Mouse (Mus musculus): ENCODE results near the gene Cttnbp2nl. TPM values are rescaled to one million over a fixed set of nuclear protein-coding genes. Genes with fewer than 3 reads are reported as not detected.

The Cttnbp2nl gene
- polyA plus RNA-seq (2017; shearing (Covaris generic)) = not detected

DNA sequence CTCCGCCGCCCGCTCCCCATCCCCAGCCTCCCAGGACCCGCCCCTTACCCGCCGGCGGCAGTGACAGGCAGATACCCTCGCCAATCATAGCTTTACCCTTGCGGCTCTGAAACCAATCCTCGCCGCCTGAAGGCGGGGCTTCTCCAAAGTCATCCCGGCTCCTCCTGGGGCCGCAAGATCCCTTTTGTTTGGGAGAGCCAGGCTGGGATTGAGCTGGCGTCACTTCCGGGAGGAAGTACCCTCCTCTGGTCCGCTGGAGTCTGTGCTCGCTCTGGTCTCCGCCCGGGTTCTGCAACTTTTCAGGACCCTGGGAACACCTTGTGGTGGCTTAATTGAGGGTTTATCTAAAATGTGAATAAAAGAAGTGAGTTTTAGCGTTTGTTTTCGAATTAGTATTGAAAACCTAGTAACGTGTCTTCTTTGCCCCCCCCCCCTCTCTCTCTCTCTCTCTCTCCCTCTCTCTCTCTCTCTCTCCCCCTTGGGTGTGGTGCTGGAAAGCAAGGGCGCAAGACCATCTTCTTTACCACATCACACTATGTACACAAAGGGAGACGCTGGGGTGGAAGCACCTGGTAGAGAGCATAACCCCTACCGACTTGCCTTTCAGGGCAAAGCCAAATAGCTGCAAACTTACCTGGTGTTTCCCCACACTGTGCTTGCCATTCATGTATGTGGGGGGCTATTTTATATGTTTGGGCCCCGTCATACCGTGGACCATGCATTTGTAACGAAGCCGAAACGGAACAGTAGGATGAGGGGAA, at the start of gene Cttnbp2nl:
Gene Cttnbp2nl (minus strand): TSS at position 210 of the 761 bp plus-strand sequence.
- peak; percentile 94 for ATAC-seq

DNA sequence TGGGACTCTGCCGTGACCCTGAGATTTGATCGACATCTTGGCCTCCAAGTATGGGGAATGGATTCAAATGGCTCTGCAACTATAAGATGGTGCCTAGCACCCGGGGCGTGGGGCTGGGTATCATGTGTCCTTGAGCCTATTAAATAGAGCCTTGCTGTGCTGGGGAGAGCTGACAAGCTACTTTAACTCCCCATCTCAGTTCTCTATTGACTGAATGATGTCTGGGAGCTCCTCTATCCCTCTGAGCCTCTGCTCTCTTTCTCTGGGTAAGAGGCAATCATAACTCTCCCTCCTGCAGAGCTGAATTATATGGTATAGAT, 47.3 kb upstream of the Cttnbp2nl start:
- no peak for ATAC-seq

DNA sequence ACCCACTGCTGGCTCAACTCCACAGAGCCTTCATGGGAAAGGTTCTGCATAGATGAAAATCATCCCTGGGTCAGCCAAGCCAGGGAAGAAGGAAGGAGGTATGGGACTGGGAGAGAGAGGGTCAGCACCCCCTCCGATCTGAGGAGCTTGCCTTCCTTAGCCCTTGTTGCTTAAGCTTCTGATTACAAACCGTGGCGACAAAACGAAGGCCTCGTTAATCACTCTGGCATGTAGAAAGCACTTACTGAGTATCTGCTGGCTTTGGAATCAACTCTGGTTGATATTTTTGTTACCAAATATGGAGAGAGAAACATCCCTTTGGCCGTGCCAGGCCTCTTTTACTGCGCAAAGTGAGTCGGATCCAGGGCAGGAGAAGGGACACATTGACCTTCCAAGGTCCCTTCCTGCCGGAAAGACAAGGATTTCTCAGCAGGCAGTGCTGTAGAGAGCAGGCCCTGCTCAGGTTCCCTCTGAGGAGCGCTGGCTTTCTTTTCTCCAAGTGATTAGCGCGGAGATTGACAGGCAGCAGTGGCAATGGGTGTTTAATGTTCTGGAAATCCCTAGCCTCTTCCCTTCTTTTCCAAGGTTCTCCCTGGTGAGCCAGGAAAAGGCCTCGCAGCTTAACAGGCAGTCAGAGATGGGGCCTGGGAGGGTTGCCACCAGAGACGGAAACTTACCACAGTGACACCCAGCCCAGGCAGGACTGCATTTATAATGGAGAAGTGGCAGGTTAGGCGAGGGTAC, 46.8 kb upstream of the Cttnbp2nl start:
- no peak for ATAC-seq

DNA sequence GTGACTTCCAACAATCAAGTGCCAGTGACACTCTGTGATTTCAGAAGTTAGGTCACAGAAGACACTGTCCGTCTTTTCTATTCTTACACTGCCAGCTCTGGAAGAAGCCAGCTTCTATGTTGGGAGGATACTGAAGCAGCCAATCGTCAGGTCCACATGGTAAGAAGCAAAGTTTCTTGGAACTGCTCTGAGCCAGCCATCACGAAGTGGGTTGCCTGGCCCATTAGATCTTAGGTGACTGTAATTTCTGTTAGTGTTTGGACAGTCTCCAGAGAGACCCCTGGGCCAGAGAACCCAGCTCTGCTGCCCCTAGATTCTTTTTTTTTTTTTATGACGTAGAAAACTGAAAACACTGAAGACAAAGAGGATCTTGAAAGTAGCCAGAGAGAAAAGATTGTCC, 44.6 kb upstream of the Cttnbp2nl start:
- ATAC-seq = no peak

DNA sequence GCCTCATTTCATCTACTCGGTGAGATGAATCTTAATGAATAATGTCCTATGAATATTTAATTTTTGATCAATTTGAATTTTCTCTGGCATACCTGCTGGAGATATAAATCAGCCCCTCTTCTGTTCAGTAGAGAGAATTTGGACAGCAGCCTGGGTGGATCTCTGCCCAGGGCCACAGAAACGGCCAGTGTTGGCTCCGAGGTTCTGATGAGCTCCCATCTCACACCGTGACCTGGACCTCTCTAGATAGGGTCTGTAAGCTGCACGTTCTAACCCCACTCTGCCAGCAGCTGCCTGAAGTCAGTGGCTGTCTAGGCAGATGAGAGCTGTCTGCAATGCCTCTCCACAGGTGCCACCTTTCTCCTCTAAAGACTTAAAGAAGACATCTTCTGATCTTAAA, 42.1 kb upstream of the Cttnbp2nl start:
- no peak for ATAC-seq

DNA sequence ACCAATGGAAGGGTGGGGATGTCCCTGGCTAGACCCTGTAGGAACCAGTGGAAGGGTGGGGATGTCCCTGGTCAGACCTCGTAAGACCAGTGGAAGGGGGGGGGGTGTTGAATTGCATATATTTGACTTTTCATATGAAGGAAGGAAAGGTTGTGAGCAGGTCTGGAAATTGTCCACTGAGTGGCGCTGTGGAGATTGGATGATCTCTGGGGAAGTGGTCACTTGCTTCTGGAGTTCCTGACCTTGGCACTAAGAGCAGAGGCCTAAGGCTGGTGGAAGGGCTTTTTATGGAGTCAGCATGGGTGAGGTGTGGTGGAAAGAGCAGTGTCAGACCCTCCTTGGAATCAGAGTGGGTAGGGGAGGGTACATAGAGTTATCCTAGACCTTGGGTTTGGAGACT, 41.5 kb upstream of the Cttnbp2nl start:
- no peak for ATAC-seq

DNA sequence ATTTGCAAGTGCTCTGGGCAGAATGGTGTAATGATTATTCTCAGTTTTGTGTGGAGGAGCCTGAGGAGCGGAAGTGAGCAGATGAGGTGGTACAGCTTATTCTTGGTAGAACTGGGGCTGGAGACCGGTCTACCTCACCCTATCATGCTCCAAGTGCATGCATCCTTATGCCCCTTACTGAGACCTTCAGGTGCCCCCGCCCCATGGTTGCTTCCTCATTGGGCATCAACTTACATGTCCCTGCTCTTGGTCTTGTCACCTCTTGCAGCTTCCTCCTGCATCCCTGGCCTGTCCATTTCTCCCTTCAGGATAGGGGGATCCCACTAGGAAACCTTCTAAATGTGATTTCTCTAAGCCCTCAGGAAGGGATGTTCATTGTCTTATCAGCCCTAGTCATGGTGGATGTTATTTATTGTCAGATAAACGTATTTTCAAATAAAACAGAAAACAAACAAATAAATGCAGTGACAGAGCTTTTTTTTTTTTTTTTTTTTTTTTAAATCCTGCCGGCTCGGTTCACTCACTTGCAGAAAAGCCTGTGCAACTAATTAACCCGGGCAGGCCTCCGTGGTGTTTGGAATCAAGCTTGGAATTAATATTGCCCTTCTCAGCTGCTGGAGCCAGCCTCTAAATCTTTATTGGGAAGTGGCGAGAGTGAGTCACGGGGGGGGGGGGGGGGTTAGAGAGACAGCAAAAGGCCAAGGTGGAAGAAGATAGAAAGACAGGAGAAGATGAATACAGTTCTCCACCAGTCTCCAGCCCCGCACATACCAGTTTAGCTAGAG, 40.0 kb upstream of the Cttnbp2nl start:
- no peak for ATAC-seq

DNA sequence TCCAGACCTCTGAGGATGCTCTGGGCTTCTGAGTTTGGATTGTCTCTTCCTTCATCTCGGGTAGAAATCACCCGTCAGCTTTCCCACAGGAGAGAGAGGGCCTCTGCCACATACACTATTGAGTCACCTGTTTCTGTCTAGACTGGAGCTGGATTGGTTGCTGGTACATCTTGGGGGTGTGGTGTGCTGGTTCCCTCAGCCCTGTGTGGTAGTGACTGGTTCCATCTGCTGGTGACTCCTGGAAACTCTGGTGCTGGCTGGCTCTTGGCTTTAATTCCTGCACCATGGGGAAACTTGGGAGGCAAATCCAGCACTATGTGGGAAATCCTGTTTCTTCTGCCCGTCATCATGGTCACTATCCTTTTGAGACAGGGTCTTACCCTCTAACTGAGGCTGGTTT, 38.0 kb upstream of the Cttnbp2nl start:
- ATAC-seq = no peak

DNA sequence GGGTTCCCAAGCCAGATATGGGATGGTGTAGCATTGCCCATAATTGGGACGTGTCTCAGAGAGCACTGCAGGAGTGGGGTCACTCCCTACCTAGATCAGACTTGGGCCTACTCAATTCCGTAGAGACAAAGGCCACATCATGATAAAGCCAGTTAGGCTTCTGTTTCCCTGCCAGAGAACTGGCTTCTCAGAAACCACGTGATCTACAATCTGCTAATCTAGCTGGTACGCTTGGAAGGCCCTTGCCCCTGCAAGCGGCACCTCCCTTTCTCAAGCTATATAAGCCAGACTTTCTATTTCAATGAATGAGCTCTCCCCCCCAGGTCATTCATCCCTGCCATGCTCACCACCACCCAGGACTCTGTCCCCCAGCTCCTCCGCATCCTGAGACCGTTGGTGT, 37.2 kb upstream of the Cttnbp2nl start:
- no peak for ATAC-seq

DNA sequence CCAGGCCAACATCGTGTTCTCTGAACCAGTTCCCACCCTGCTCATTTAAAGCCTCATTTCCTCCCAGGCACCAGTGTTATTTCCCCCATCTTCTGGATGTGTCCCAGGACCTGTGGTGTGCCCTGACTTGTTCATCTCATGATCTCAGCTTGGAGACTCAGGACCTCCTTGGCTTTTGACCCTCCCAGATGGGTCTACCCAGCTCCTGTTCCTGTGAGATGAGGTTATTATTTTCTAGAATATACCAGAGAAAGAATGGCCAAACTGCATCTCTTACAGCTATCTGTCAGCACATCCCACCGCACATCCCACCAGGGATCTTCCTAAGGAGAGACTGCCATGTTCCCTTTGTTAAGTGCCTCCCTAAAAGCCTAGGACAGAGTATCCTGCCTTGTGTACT, 35.7 kb upstream of the Cttnbp2nl start:
- ATAC-seq = no peak

DNA sequence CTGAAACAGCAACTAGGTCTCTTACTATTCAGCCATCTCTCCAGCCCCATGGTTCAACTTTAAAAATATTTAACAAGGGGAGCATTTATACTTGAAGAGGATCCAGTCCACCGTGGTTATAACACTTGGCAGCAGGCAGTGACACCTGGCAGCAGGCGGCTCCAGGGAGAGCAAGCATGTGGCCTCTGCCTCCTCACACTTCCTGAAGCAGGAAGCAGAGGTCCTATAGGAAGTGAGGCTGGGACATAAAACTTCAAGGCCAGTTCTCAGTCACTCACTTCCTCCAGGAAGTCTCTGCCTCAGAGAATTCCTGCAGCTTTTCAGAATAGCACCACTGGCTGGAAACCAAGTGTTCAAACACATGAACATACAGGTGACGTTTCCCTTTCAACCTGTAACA, 34.4 kb upstream of the Cttnbp2nl start:
- ATAC-seq = no peak

DNA sequence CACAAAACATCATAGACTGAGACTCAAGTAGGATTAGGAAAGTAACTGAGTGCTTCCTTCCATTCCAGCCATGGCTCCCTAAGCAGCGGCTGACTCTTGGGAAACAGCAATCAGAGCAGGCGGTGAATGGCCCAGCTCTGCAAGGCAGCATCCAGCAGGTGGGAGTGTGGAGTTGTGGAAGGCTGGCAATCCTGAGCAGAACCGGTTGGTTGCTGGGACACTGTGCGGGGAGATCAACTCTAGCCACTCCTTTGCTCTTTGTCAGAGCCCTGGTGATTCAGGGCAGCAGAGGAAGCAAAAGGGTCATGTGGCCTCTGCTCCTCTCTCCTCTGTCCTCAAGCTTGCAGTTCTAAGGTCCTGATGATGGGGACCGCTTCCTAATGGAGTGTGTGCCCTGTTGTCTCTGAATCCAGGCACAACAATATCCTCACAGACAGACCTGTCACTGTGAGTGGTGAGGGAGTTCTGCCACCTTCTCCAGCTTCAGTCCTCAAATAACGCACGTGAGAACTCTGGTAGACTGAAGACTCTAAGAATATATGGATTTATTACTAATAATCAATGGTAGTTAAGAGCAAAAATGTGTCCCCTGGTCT, 25.4 kb upstream of the Cttnbp2nl start:
- no peak for ATAC-seq

DNA sequence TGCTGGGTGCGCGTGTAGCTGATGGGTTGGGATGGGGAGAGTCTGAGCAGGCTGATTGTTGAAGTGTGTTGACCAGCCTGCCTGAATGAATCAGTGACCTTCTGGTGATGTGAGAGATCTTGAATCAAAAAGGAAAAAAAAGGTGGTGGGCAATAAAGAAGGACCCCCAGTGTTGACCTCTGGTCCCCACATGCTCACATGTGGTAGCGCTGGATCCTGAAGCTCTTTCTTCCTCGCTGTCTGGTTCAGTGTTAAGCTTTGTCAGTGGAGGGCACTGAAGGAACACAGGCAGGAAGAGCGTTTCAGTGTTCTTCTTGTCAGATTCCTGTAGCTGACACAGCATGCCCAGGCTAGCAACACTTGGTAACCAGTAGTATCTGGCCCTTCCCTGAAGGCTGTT, 22.9 kb upstream of the Cttnbp2nl start:
- ATAC-seq = no peak

DNA sequence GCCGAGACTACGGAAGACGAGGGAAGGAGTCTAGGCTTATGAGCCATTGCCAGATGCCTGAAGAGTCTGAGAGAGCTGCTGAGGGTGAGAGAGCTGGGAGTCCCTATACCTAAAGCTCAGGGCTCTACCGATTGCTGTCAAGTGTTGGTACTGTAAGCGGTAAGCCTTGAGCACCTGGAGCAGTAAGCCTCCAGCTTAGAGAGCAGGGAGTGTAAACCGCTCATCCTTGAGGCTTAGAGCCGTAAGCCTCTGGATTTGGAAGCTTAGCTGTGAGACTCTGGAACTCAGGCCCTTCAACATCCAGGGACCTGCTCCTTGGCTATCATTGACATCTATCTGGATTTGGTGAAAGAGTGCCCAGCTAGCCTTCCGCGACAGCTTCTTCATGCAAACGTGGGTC, 19.6 kb upstream of the Cttnbp2nl start:
- ATAC-seq = no peak

DNA sequence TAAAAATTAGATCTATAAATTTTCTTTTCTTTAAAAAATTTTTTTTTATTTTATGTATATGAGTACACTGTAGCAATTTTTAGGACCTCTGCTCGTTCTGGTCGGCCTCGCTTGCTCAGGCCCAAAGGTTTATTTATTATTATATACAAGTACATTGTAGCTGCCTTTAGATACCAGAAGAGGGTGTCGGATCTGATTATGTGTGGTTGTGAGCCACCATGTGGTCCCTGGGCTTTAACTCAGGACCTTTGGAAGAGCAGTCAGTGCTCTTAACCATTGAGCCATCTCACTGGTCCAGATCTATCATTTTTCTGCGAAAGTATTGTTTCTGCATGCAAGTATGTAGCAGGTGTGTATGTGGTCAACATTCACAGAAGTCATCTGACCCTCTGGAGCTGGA, 18.3 kb upstream of the Cttnbp2nl start:
- ATAC-seq = no peak

DNA sequence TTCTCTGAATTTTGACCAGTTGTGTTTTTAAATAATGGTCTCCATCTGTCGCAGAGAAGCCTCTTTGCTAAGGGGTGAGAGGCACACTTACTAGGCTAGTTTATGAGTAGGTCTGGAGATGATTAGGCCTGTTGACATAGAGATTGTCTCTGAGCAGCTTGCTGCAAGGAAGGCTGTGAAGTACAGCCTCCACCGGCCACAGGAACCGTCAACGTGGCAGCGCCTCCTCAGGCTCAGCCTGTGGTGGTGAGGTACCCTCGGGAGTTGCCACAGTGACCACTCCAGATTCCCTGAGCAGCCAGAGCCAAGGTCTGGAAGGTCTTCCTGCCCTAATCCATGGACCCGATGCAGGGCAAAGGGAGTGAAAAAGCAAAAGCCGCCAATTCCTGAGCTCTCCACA, 17.6 kb upstream of the Cttnbp2nl start:
- ATAC-seq = no peak

DNA sequence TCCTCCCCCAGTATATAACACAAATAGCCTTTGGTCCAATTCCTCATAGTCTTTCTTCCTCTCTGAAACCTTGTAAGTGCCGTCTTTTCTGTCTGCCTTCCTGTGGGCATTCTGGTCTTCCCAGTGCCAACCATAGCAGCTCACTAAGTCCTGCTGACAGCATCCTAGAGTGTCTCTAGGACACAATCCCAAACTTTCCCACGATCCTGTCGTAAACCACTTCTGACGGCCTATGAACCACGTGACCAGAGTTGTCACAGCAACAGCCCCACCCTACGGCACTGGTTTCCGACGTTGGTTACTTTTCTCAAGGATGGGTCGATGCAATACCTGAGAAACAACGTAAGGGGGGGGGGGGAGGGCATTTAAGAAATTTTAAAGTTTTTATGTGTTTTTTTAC, 13.6 kb upstream of the Cttnbp2nl start, which contains the start of gene 4930564D02Rik:
Gene 4930564D02Rik (plus strand): TSS at position 301 of the 400 bp plus-strand sequence.
- no peak for ATAC-seq

DNA sequence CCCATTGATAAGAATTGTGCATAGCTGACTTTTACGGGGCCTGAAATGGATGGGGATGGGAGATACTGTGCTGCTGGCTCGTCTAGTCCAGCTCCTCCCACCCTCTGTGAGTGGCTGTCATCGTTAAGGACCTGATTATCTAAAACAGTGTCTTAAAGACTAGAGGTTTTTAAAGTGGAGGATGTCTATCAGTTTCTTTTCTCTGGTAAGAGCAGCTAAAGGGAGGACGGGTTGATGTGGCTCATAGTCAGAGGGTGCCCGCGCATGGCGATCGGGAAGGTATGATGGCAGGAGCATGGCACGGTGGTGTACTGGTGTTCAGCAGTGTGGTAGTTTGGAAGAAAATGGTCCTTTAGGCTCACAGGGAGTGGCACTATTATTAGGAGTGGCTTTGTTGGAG, 9.7 kb upstream of the Cttnbp2nl start:
- no peak for ATAC-seq

DNA sequence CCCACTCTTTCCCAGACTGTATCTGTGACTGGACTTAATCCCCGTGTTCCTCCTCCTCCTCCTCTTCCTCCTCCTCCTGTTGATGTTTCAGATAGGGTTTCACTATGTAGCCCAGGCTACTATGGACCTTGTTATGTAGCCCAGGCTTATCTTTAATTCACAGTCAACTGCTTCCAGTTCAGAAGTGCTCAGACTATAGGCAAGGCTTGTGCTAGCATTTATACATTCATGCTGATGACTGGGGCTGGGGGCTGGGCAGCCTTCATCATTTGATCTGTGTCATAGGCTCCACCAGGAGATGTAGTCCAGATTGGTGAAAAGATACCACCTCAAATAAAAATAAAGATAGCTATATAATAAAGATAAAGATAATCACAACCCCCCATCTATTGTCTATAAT, 9.0 kb upstream of the Cttnbp2nl start:
- no peak for ATAC-seq

DNA sequence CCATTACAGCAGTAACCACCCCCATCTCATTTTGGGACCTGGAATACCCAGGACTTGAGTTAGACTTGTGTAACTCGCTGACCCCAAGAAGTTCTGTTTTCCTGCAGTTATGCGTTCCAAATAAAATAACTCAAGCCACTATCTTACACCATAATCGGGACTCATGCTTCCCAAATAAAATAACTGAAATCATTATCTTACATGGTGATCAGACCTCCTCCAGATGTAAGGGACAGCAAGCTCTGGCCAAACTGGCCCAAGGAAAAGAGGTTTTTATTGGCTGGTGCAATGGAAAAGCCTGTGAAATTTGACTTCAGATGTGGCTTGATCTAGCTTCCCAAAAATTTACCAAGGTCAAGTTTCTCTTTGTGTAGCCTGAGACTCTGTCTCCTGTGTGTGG, 8.6 kb upstream of the Cttnbp2nl start:
- ATAC-seq = no peak

DNA sequence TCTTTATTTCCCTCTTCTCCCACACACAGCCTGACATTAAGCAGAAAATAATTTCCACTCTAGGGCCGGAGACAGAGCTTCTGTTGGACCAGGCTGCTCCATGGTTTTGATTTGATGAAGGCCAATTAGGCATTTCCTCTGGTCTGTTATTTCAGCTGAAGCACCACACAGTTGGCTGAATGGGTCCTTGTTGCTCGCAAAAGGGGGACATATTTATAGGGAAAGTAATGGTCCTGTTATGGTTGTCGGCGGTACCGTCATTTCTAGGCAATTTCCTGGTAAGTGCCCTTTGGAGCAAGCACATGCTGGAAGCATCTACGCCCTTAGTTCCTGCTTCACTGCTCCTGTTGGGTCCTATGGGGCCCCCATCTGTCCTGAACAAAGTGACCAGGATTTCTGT, 8.0 kb upstream of the Cttnbp2nl start:
- ATAC-seq = no peak

DNA sequence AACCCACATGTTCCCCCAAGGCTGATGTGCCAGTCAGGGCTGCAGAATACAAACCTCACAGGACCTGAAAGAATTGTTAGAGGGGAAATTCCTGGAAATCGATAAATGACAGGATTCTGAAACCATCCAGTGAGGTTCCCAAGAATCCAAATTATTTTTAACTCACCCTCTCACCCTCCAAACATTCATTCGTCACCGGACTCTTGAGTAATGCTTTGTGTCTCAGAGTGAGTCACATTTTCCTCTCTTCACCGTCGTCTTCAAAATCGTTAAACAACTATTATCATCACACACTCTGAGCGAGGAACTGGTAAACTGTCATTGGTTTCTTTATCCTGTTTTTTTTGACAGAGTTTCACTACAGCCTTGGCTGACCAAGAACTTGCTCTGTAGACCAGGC, 7.0 kb upstream of the Cttnbp2nl start:
- no peak for ATAC-seq
